Mouse (Mus musculus) brain, embryonic 14.5 days (tissue): ENCODE measurements at regions not wholly inside any gene's neighbourhood (a gene's known extent, or its start where the extent isn't known, plus 50 kb on each side); places are given as distances from the start of the nearest gene placed in this dataset.

ENCODE experiments used
- DNase-seq: peaks from one replicate; pipeline ENCODE4 v3.0.0-alpha.2; 2011; ENCODE audit warnings: low read depth
- CTCF ChIP-seq: fragments of 200-500 bp; IDR thresholded peaks from 2 replicates; pipeline ENCODE4 v1.5.1; 2012; ENCODE audit warnings: inconsistent platforms, mild to moderate bottlenecking, moderate library complexity, borderline replicate concordance; ENCODE audit not compliant: insufficient read depth, insufficient read length; ENCODE audit errors: extremely low read depth
- POLR2A ChIP-seq: fragments of 200-500 bp; IDR thresholded peaks from 2 replicates; pipeline ENCODE4 v1.6.1; 2012; ENCODE audit warnings: mild to moderate bottlenecking, inconsistent platforms, borderline replicate concordance; ENCODE audit not compliant: poor library complexity, insufficient read depth, insufficient read length, severe bottlenecking; ENCODE audit errors: extremely low read depth

GRCm38 (mm10) chr1:128675538-128675937 lies 83.4 kb upstream of the Cxcr4 start:
- DNase-seq: no peak
- TF ChIP-seq CTCF (no peak), POLR2A (no peak)

- TF ChIP-seq CTCF: no peak
- TF ChIP-seq POLR2A: no peak
These were observed 80.2 kb upstream of the Cxcr4 start for GRCm38 (mm10) chr1:128672306-128672705.

GRCm38 (mm10) chr1:128671495-128671894 lies 79.4 kb upstream of the Cxcr4 start:
- no peak for DNase-seq

More at GRCm38 (mm10) chr1:128672306-128672705, 80.2 kb upstream of the Cxcr4 start:
- DNase-seq: no peak

GRCm38 (mm10) chr1:128671016-128671415 lies 78.9 kb upstream of the Cxcr4 start:
- TF ChIP-seq POLR2A (no peak), CTCF (no peak)
- DNase-seq: no peak

More at GRCm38 (mm10) chr1:128671495-128671894, 79.4 kb upstream of the Cxcr4 start:
- TF ChIP-seq POLR2A (no peak), CTCF (no peak)

GRCm38 (mm10) chr1:128669241-128669666 lies 77.2 kb upstream of the Cxcr4 start:
- no peak for TF ChIP-seq POLR2A
- TF ChIP-seq CTCF: no peak
- peak; percentile 73 for DNase-seq

- no peak for TF ChIP-seq POLR2A
- no peak for TF ChIP-seq CTCF
- DNase-seq: no peak
These were observed 76.6 kb upstream of the Cxcr4 start for GRCm38 (mm10) chr1:128668718-128669117.

- no peak for DNase-seq
- no peak for TF ChIP-seq POLR2A
These were observed 75.1 kb upstream of the Cxcr4 start for GRCm38 (mm10) chr1:128667121-128667762.

- TF ChIP-seq POLR2A (no peak), CTCF (no peak)
These were observed 71.1 kb upstream of the Cxcr4 start for GRCm38 (mm10) chr1:128663207-128663606.

GRCm38 (mm10) chr1:128659857-128660256 lies 67.8 kb upstream of the Cxcr4 start:
- no peak for TF ChIP-seq POLR2A
- no peak for TF ChIP-seq CTCF
- DNase-seq: peak; percentile 61

More at GRCm38 (mm10) chr1:128663207-128663606, 71.1 kb upstream of the Cxcr4 start:
- DNase-seq: no peak

GRCm38 (mm10) chr1:128658802-128659201 lies 66.7 kb upstream of the Cxcr4 start:
- TF ChIP-seq POLR2A (no peak), CTCF (no peak)

GRCm38 (mm10) chr1:128654099-128654862 lies 62.2 kb upstream of the Cxcr4 start:
- DNase-seq: no peak
- no peak for TF ChIP-seq POLR2A
- TF ChIP-seq CTCF: no peak

More at GRCm38 (mm10) chr1:128658802-128659201, 66.7 kb upstream of the Cxcr4 start:
- DNase-seq: no peak

- no peak for DNase-seq
- TF ChIP-seq CTCF: no peak
- TF ChIP-seq POLR2A: no peak
These were observed 58.5 kb upstream of the Cxcr4 start for GRCm38 (mm10) chr1:128650596-128650995.

GRCm38 (mm10) chr1:128649490-128650178 lies 57.5 kb upstream of the Cxcr4 start:
- peak; percentile 95 for DNase-seq

More at GRCm38 (mm10) chr1:128649490-128650178, 57.5 kb upstream of the Cxcr4 start:
- TF ChIP-seq CTCF (no peak), POLR2A (no peak)
